Mouse (Mus musculus) embryonic fibroblast, embryonic 13.5 days (primary cell): ENCODE results near the gene Wasl.

Experiments used
- CTCF ChIP-seq: IDR thresholded peaks from 2 replicates; pipeline ENCODE4 v1.5.1; 2011; ENCODE audit warnings: mild to moderate bottlenecking, control low read depth, low read length, moderate library complexity, borderline replicate concordance; ENCODE audit not compliant: insufficient read depth
- POLR2A ChIP-seq: IDR thresholded peaks from 2 replicates; pipeline ENCODE4 v1.6.1; 2011; ENCODE audit warnings: low read depth, mild to moderate bottlenecking, control low read depth, low read length, moderate library complexity

- TF ChIP-seq CTCF (no peak), POLR2A (no peak)
These were observed 100.7 kb downstream of the Wasl start for GRCm38 (mm10) chr6:24564081-24564480.
